Mouse (Mus musculus): ENCODE measurements around the gene Scg5.

Gene Scg5

DNA sequence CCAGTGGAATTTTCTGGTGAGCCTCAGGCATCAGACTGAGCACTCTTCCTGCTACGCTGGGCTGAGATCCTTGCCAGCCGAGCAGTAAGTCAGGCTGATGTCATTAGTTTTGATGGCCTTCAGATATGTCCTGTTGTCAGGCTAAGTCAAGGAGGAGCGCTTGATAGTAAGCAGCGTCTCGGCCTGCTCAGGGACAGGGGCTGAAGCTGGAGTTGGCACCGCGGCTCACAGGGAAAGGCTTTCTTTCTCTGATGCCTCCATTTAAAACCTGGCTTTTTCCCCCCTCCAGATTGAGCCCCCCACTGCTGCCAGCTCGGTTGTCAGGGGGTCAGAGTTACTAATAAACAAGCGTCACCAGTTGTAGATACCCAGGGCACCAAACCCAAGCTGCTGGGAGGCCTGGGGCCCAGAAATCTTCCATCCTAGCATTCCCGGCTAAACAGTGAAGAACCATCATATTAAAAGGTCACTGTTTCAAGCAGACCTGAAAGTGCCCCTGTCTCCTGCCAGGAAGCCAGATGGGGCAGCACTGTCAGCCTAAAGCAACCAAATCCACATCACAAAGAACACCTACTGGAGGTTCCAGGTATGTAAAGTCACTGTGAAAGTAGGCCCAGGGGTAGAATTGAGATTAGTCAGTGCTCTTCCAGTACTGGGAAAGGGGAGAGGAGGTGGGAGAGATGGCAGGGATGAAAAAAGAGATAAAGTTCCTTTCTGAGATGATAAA, 21.9 kb downstream of the Scg5 start:
- DNase-seq (ENCODE audit: low spot score in 2 of 2), result no peak

DNA sequence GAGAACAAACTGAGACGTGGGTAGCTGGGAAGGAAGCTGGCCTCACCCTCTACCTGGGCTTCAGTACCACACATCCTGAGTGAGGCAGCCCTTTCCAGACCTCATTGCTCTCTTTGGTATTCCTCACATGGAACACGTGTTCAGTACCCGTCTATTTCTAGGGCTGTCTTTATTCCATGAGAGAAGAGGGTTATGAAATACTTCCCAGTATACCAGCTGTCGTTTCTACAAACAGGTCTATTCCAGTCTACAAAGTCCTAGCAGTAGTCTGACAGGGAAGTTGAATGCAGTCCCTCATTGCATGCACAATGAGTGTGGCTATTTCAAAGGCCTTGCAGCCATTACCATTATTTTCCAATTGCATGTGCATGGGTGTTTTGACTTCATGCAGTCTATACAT, 23.2 kb downstream of the Scg5 start:
- no peak for DNase-seq (ENCODE audit: low spot score in 2 of 2)

DNA sequence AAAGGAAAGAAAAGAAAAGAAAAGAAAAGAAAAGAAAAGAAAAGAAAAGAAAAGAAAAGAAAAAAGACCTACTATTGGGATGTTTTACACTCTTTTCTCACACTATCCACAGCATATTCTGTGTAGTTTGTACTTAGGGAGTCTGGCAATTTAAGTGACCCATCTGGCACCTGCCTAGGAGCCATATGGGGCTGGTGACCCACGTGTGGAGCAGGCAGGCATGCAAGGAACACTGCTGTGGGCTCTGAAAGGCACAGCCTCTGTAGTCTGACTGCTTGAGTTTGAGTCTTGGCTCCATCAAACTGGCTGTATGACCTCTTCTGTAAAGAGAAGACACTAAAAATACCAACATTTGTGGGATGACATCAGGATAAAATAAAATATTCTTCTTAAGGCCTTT, 25.2 kb downstream of the Scg5 start:
- no peak for DNase-seq (ENCODE audit: low spot score in 2 of 2)

DNA sequence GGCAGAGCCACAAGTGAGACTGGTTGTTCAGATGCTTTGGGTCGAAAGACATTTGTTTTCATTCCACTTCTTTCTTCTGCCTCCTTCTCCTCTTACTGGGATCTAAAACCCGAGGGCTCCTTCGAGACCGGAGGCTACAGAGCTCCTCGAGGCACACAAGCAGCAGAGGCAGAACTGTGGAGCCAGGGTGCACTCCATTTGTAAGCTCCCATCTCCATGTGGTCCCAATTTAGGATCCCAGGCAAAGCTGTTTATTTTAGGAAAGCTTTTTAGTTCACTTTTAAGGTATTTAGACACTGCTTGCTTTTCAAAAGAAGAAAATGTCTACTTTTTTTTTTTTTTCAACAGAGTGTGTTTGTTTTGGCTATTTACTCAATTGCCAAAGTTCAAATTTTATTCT, 28.1 kb downstream of the Scg5 start:
- no peak for DNase-seq (ENCODE audit: low spot score in 2 of 2)

DNA sequence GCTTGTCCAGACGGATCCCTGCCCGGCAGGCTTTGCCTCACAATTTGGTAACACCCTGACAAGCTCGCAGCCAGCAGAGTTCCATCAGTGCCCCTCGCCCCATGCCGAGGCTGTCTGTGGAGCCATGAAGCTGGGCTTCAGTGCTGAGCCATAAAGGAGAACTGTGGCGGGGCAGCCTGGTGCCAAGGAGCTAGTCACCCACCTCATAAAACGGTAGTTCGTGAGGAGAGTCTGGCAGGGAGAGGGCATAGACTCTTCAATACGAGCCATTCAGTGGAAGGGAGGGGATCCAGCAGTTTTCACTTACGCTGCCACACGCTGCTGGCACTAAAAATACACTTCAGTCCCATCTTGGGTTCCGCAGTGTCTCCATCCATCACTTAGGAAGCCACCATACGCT, 30.3 kb downstream of the Scg5 start:
- DNase-seq (ENCODE audit: low spot score in 2 of 2), result no peak

DNA sequence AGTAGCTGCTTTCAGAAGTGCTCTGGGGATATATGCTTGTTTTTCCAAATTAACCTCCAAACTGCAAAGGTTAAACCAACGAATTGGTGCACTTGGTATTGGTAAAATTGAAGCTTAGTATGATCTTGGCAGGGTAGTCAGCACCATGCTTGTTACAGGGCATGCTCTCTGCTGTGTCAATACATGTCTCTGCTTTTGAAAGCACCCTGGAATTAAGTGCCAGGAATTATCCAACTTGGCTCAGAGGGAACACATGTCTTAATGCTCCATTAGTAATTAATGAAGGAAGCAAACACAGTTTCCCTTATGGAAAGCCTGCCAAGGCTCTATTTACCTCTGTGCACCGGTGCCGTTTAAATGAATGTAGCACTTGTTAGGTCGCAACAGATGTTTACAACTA, 33.7 kb downstream of the Scg5 start:
- no peak for DNase-seq (ENCODE audit: low spot score in 2 of 2)

DNA sequence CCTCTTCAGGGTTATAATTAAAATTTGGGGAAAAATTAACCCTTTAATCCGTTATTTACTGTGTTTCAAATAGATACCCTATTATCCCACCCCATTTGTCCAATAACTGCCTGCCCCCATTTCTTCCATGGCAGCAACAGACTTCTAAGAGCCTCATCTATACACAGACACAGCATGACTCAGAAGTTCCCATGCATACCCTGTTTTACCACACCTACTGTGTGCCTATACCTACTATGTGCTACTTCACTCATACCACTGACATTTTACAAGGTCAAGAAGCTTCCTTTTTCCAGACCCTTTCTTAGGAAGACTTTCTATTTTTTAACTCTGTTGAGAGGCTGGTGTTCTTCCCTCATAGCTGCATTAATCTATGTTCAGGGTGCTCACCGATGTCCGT, 35.4 kb downstream of the Scg5 start:
- no peak for DNase-seq (ENCODE audit: low spot score in 2 of 2)

DNA sequence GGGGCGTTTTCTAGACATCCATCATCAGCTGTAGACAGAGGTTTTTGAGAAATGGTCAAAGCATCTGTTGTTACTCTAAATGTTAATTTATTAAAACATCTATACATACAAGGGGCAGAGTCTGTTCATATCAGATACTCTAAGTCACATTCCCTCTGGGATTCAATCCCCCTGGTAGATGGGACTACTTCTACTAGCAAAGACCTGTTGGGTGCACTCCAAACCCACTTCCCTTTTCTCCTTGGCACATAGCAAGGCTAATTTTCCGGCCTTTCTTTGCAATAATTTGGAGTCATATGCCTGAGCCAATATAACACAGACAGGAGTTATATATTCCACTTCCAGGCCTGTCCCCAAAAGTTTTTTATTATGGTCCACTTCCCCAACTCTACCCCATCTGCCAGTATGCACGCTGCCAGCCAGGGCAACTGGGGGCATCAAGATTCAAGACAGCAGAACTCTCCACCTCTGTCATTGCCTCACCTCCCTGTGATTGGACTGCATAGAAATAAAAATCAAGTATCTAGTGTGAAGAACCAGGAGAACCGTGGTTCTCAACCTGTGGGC, 40.0 kb downstream of the Scg5 start:
- no peak for DNase-seq (ENCODE audit: low spot score in 2 of 2)

DNA sequence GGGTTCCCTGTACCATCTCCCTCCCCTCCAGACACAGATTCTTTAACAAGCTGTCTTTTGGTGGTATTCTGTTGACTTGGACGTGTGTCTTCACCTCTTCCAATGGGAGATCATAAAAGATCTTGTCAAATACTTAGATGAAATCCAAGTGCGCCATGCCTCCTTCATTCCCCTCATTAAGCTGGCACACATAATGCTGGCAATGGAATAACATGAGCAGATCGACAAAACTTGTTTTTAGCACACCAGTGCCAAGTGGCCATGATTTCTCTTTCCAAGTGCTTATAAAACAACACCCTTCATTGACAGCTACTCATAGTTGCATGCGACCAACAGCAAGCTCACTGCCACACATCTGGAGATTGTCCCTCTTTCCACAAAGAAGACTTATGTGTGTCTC, 41.0 kb downstream of the Scg5 start:
- DNase-seq (ENCODE audit: low spot score in 2 of 2), result no peak

DNA sequence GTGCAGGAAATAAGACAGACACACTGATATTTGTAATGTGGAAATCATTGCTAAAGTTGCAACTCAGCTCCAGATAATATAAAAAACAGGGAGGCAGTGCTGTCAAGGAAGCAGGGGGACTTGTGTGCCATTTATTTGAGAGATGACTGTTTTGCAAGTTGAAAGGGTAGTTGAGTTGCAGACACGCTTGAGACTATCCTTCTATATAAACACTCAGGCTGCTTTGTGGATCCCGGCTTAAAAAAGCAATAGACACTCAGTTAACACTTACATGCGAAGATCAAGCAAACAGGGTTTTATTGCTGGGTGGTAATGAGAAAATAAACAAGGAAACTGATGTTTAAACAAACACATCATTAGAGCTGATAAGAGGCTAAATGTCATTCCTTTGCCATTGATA, 44.1 kb downstream of the Scg5 start:
- DNase-seq (ENCODE audit: low spot score in 2 of 2), result no peak

DNA sequence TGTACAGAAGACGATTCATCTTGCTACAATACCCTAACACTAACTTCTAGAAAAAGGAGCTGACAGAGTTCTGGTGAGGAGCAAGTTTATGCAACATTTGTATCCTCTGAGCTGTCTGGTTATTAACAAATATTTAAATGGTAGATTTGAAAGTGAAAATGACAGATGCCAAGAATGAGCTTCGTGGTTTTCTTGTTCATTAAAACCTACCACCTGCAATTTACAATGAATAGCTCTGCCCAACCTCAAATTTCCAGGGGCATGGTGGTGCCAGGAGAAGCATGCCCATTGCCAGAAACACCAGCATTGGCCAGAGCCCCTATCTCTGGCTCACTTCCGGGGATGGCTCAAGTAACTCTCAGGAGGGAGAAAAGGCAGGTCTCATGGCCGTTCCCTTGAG, 47.4 kb downstream of the Scg5 start:
- no peak for DNase-seq (ENCODE audit: low spot score in 2 of 2)

DNA sequence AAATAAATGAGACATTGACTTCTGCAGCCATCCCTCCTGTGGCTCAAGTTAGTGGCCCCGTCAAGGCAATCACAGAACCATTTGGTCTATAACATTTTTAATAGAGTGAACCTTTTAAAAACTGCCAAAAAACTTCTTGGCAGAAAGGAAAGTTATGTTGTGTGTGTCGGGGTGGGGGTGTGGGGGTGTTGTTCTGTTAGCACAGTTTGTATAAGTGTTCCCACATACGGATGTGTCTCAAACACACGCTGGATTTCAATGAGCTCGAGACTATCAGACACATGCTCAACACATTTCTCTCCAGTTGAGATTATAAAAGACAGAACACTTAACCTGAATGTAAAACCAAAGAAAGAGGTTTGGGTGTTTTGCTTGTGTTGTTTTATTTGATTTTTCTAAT, 47.8 kb downstream of the Scg5 start:
- DNase-seq (ENCODE audit: low spot score in 2 of 2), result no peak

DNA sequence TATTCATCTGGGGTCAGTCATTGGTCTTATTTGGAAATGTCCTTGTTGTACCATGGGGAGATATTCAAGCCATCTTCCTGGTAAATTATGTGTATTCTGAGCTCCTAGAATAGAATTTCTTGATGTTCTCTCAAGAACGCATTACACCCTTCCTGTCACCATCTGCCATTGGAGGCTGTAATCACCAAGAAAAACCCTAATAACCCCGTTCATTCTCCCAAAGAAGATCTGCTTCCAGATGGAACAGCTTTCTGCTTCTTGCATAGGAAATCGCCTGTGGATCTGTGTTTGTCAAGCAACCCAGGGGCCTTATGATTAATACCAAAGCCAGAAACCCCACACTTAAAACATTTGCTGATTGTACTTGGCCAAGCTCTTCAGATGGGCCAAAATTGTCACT, 49.6 kb downstream of the Scg5 start:
- no peak for DNase-seq (ENCODE audit: low spot score in 2 of 2)

DNA sequence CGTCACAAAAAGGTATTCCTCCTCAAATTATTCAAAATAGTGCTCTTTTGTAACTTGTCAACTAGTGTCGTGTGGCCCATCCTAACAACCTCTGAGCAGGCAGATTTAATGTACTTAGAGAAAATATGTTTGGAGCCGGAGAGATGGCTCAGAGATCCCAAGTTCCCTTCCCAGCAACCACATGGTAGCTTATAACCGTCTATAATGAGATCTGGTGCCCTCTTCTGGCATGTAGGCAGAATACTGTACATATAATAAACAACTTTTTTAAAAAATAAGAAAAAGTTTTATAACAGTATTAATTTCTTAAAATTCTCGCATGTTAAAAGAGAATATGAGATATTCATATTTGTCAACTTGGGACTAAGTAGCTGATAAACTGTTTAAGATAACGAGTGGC, 50.9 kb downstream of the Scg5 start:
- DNase-seq (ENCODE audit: low spot score in 2 of 2), result no peak

DNA sequence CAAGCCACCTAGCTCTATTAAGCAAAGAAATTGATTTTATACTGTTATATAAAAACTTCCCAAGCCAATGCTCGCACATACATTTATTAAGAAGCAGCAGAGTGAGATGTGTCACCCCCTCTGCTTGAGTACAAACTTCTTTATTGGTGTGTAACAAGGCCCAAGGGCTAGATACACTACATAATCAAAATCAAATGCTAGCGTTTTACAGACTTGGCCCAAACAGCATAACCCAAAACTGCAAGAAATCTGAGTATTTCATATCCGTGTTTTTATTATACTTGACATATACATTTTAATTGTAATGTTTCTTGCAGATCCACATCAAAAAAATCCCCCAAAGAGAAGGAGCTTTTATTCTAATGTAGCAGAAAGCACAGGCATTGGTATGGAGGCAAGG, 52.6 kb downstream of the Scg5 start:
- DNase-seq (ENCODE audit: low spot score in 2 of 2), result no peak

DNA sequence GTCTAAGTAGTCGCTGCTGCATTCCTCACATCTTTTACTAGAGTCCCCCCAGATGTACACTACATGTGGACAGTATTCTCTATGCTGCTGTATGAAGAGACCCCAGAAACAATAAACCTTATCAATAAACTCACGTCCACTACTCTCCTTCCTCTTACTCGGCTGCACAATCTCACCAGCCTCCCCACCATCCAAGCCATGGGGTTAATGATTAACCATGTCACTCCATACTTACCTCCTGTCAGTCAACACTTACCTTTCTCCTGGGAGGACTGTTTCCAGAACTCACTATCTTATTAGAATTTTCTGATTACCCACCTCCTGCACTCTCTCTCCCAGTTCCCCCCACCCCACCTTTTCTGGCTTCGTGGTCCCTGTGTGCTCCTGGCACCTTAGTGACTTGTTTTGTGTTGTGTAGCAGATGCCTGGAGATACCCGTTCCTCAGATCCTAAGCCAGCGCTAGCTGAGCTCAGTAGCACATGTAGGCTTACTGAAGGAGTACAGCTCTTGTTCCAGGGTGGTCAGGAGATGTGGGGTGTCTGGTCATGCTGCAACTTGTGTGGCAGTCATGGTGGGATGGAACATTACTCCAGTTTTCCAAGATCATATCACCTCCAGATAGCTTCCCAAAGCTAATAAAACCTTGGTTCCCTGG, 54.6 kb downstream of the Scg5 start:
- DNase-seq (ENCODE audit: low spot score in 2 of 2), result no peak

DNA sequence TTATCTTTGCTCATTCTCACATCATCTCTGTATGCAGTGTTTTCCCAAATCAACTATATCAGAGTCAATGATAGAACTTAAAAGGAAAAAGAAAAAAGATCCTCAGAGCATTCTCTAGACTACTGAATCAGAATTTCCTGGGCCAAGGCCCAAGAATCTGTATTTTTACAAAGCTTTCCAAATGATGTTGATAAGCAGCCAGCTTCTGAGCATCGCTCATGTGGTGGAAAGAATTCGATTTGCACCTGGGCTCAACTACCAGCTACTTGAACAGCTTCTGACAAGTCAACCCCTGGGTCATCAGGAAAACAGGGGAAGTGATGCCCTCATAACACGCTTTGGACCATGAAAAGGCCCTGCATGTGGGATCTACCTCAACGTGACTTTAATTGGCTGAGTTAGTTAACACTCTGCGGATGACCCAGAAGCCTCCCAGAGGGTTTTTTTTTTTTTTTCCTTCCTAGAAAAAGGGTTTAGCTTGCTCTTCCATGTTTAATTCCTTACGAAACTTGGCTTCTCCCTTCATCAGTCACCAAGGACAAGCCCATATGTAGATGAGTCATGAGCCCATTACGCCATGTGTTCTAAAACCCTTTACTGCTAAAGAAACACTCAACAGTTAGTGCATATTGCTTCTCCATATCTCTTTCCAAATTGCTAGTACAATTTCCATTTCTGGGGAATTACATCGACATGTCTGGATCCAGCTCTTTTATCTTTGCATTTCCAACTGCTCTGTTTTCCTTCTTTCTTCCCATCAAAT, 60.2 kb downstream of the Scg5 start:
- DNase-seq (ENCODE audit: low spot score in 2 of 2), result no peak

DNA sequence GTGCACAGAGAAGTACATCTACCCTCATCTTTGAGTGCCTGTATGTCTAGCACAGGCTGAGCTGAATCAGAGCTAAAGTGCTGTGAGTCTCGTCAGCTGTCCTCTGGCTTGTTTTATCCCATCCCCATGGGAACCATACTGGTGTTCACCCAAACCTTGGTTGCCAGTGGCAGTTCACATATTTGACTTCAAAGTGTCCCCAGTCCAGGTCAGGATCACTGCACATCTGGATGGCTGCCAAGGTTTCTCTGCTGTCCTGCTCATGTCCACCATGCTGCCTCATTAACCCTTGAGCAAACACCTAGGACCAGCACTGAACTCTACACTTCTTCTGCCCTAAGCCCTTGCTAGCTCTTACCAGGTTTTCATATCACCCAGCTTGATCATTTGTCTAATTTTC, 63.0 kb downstream of the Scg5 start:
- no peak for DNase-seq (ENCODE audit: low spot score in 2 of 2)

DNA sequence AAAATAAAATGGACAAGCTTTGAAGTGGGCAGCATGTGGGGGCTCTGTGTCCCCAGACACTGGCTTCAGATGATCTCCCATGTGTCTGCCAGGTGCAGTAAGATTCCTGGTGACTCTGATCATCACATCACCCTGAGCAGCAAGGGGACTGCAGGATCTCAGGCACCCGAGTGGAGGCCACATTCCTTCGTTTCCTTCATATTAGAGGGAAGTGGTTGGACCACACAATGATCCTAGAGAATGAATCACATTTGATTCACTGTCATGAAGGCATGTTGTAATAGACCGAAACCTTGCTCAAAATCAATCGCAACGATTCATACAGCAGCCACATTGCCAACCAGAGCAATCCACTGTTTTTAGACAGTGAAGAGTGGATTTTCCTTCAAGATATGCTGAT, 64.0 kb downstream of the Scg5 start:
- no peak for DNase-seq (ENCODE audit: low spot score in 2 of 2)

DNA sequence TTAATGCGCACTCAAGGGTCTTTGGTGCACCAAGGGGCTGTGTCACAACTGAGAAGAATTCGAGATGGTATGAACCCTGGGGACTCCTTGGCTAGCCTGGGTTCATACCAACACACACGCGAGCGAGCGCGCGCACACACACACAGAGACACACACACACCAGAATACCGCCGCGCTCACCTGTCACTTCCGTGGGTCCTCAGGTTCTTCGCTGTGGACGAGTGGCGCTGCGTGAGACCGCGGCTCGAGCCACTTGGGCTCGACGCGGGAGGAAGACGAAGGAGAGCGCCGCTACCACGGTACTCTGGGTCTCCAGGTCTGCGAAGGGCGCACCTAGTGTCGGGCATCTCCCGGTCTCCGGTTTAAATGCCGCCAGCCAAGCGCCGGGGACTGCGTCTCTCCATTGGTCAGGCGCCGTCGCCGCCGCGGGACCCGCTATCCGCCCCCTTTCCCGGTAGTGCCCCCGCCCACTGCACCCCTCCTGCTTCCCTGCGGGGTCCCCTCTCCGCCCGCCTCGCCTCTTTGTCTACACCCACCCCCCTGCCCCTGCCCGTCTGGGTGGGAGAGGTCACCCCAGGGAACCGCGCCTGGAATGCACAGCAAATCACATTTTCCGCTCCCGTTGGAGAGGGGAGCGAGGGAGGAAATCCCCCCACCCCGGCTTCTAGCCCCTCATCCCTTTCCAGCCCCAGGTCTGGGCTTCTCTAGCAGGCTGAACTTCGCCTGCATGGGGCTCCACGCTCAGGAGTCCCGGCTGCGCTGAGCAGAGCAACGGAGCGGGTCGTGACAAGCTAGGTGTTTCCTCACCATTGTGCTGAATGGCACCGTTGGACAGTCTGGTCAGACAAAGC, 70.4 kb downstream of the Scg5 start, which contains the start of gene Grem1:
Grem1 (minus strand) TSS at position 336 of the 851 bp plus-strand sequence.
- DNase-seq (ENCODE audit: low spot score in 2 of 2), result peak in 1 of 2 experiments; percentile 20

DNA sequence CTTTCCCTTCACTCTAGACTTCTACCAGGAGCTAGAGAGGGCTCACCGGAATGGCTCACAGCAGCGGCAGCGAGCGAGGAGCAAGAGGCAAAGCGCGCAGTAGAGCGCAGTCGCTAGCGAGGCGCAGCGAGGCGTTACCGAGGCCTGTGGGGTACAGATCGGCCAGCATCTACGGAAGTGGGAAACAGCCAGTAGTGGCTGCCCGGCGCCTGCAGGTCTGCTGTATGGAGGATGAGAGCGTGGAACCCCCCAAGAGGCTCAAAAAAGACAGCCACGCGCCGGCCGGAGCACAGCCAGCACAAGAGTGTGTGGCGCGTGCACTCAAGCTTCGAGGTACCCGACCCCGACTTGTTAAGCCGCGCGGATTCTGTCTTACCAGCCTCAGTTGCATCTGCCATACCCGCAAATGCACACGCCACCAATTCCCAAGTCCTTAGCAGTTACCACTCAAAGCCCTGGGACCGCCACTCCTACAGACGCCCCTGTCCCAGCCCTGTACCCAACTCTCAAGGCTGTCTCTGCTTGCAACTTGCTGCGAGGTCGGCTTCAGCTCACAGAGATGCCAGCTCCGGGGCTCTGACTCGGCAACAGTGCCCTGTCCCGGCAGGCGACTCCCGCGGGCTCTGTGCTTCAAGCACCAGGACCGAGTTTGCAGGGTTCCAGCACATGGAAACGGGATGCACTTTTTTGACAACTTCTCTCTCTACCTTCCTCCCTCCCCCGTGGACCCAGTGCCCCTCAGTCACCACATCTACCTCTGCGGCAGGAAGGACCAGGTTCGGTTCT, 71.2 kb downstream of the Scg5 start:
- peak in 1 of 2 experiments; percentile 27 for DNase-seq (ENCODE audit: low spot score in 2 of 2)
